Comparison of ENCODE assay signal across 23 mouse cellular contexts in the genomic region with DNA sequence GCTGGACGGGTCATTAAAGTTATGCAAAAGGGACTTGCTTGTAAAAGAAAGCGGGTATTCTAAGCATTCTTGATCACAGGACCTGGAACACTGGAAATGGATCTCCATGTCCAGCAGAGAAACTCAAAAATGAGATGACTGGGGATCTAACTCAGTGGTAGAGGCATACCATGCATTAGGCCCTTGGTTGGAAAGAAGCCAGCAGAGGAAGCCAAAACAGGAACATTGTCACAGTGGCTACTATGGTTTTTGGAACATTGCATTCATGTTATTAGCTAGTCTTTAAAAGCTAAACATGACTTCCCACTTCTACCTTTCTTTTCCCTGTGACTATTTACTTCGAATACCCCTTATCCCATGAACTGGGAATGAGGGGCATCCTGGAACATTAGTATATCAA. TPM values are rescaled to one million over a fixed set of nuclear protein-coding genes. Genes with fewer than 3 reads are reported as not detected.
DNase-seq lines count a peak whose midpoint lies in the region; ATAC-seq and TF ChIP-seq lines count a peak whose summit lies in the region.
"Had no signal": no experiment of that assay in that cellular context is flagged by ENCODE, and none has a peak within 500 bp of the region (broad histone marks: within the 10 kb centered on the region; RNA-seq: fewer than 3 reads in every experiment).

No protein-coding gene starts in this region.

- no peak overlapping the region for H3K27ac ChIP-seq in MEL (ENCODE audit: control insufficient read depth, low read depth, low read length)
- H3K27ac ChIP-seq in kidney, embryonic 15.5 days: no peak overlapping the region
- H3K27ac ChIP-seq: forebrain, embryonic 10.5 days; forebrain, embryonic 13.5 days; gastrocnemius, adult 2 months; heart, adult 2 months; heart, embryonic 10.5 days; hindbrain, embryonic 10.5 days; hindbrain, embryonic 13.5 days; intestine, embryonic 15.5 days had no signal

- peak; percentile 46 to 73; a peak in 2 of 4 replicates for ATAC-seq in hematopoietic stem cell, adult 5-6 weeks (replicated peaks in 1 of 2; ENCODE audit: insufficient read depth in 1 of 2, low FRiP score in 2 of 2, low TSS enrichment in 1 of 2, low read depth in 1 of 2, poor library complexity in 2 of 2, severe bottlenecking in 2 of 2)
- no peak for ATAC-seq in kidney, embryonic 15.5 days (replicated peaks; ENCODE audit: low FRiP score)
- ATAC-seq in granulocyte monocyte progenitor cell, adult 5-6 weeks (replicated peaks; ENCODE audit: poor library complexity, severe bottlenecking): no peak; the same call in 1 of the 2 replicates
- ATAC-seq: forebrain, embryonic 13.5 days; forebrain, embryonic 16.5 days; hindbrain, embryonic 16.5 days; intestine, embryonic 15.5 days had no signal

- no peaks in the 10 kb centered on the region for H3K4me1 ChIP-seq in MEL (ENCODE audit: control insufficient read depth in 1 of 2, insufficient read depth in 2 of 2, low read length in 2 of 2)
- H3K4me1 ChIP-seq in kidney, embryonic 15.5 days: no peaks in the 10 kb centered on the region
- H3K4me1 ChIP-seq: forebrain, embryonic 10.5 days; forebrain, embryonic 13.5 days; heart, embryonic 10.5 days; hindbrain, embryonic 10.5 days; hindbrain, embryonic 13.5 days; intestine, embryonic 15.5 days had no signal

- no peak overlapping the region for H3K4me2 ChIP-seq in kidney, embryonic 15.5 days
- H3K4me2 ChIP-seq: forebrain, embryonic 13.5 days; hindbrain, embryonic 13.5 days; intestine, embryonic 15.5 days had no signal

- TF ChIP-seq RAD21 in MEL (IDR thresholded peaks at IDR 0.05; ENCODE audit: low read depth, low read length): no peak

- H3K79me2 ChIP-seq in MEL (ENCODE audit: control insufficient read depth, insufficient read depth, low read length, poor library complexity): no peaks in the 10 kb centered on the region

- WGBS in kidney, embryonic 15.5 days: 91% methylated on average over 3 of the region's 3 CpGs

- H3K27me3 ChIP-seq in MEL (ENCODE audit: control insufficient read depth in 1 of 2, insufficient read depth in 2 of 2, low read length in 2 of 2): no peaks in the 10 kb centered on the region
- no peaks in the 10 kb centered on the region for H3K27me3 ChIP-seq in kidney, embryonic 15.5 days
- H3K27me3 ChIP-seq: CH12.LX; forebrain, embryonic 13.5 days; hindbrain, embryonic 13.5 days; intestine, embryonic 15.5 days had no signal

- TF ChIP-seq EP300 in MEL (IDR thresholded peaks at IDR 0.05; ENCODE audit: low read depth in 1 of 2, low read length in 2 of 2): no peak

- peak; percentile 55 for DNase-seq in MEL (ENCODE audit: low read depth, low spot score)
- DNase-seq in R1 (ENCODE audit: low read depth, low spot score): peak; percentile 41
- DNase-seq in gastrocnemius, adult 18-20 months (ENCODE audit: low spot score): no peak
- DNase-seq: adrenal gland, postnatal 10 days; cerebellum, adult 11 months; cerebellum, adult 8-10 months; cerebellum, postnatal 36 days; gastrocnemius, adult 2 months; gastrocnemius, postnatal 14 days; heart, adult 2 months had no signal

- H3K4me3 ChIP-seq in MEL (ENCODE audit: control insufficient read depth in 1 of 2, insufficient read depth in 1 of 2, low read depth in 2 of 2, low read length in 2 of 2): no peak overlapping the region
- no peak overlapping the region for H3K4me3 ChIP-seq in kidney, embryonic 15.5 days (replicated peaks)
- H3K4me3 ChIP-seq: forebrain, embryonic 10.5 days; forebrain, embryonic 13.5 days; gastrocnemius, adult 2 months; heart, adult 2 months; heart, embryonic 10.5 days; hindbrain, embryonic 10.5 days; hindbrain, embryonic 13.5 days; intestine, embryonic 15.5 days had no signal

- H3K9me3 ChIP-seq in MEL (replicated peaks; ENCODE audit: insufficient read depth, low read length): no peaks in the 10 kb centered on the region
- no peaks in the 10 kb centered on the region for H3K9me3 ChIP-seq in kidney, embryonic 15.5 days (replicated peaks)
- H3K9me3 ChIP-seq: forebrain, embryonic 10.5 days; forebrain, embryonic 13.5 days; G1E; heart, embryonic 10.5 days; hindbrain, embryonic 10.5 days; hindbrain, embryonic 13.5 days; intestine, embryonic 15.5 days had no signal

- no peak for TF ChIP-seq POLR2A in MEL (IDR thresholded peaks at IDR 0.05; ENCODE audit: control insufficient read depth in 1 of 2, insufficient read depth in 1 of 2, low read depth in 1 of 2, low read length in 2 of 2, poor library complexity in 1 of 2)

- TF ChIP-seq CTCF in MEL (IDR thresholded peaks at IDR 0.05 in 2 of 3, conservative IDR thresholded peaks at IDR 0.05 in 1 of 3; ENCODE audit: control insufficient read depth in 1 of 3, insufficient read depth in 1 of 3, low read depth in 2 of 3, low read length in 3 of 3, poor library complexity in 1 of 3, severe bottlenecking in 1 of 3): no peak

- H3K36me3 ChIP-seq in MEL (ENCODE audit: control insufficient read depth in 1 of 2, insufficient read depth in 2 of 2, low read length in 2 of 2): no peaks in the 10 kb centered on the region
- peaks cover 61% of the 10 kb centered on the region for H3K36me3 ChIP-seq in kidney, embryonic 15.5 days

- no peak overlapping the region for H3K9ac ChIP-seq in MEL (ENCODE audit: control insufficient read depth, low read depth, low read length, poor library complexity, severe bottlenecking)
- H3K9ac ChIP-seq in kidney, embryonic 15.5 days: no peak overlapping the region
- H3K9ac ChIP-seq: forebrain, embryonic 13.5 days; hindbrain, embryonic 13.5 days; intestine, embryonic 15.5 days had no signal

TF ChIP-seq in MEL, 35 proteins besides CTCF, POLR2A, EP300 and RAD21:
- TF ChIP-seq POLR2AphosphoS5 (IDR thresholded peaks at IDR 0.05; ENCODE audit: borderline replicate concordance, low read depth, low read length) (no peak), MEF2A (IDR thresholded peaks at IDR 0.05; ENCODE audit: extremely low read depth, insufficient replicate concordance, low read depth, low read length, poor library complexity, severe bottlenecking) (no peak), ZNF384 (IDR thresholded peaks at IDR 0.05; ENCODE audit: low read depth, low read length) (no peak), RCOR1 (IDR thresholded peaks at IDR 0.05; ENCODE audit: low read depth, low read length) (no peak), JUND (IDR thresholded peaks at IDR 0.05; ENCODE audit: low read depth, low read length) (no peak), HCFC1 (IDR thresholded peaks at IDR 0.05; ENCODE audit: low read depth, low read length) (no peak), ZC3H11A (IDR thresholded peaks at IDR 0.05; ENCODE audit: low read depth, low read length) (no peak), GATA1 (IDR thresholded peaks at IDR 0.05; ENCODE audit: low read depth, low read length) (no peak), TCF12 (IDR thresholded peaks at IDR 0.05; ENCODE audit: low read depth, low read length) (no peak)

RNA-seq across cellular contexts. Expression of gene Riox2, which starts 27.6 kb away (rescaled TPM):
- total RNA-seq in MEL (2012; rRNA removed): 24.1 and 25.8 TPM in 2 replicates
- polyA plus RNA-seq in MEL (2012; ENCODE audit: insufficient read depth in 1 of 2, insufficient read length in 2 of 2, low read depth in 1 of 2, low replicate concordance in 2 of 2, missing spikeins in 1 of 2): 10 to 100 TPM in 1 of 2 experiments, not detected in 1; 23.4 TPM
- 77.5 and 84.5 TPM in 2 replicates for total RNA-seq in hematopoietic stem cell, adult 5-6 weeks (2017)
- 36.9 and 39.4 TPM in 2 replicates for polyA plus RNA-seq in kidney, embryonic 15.5 days (2015; fragmentation: Nextera tagmentation; extraction: Ambion mirVana)
- 10 to 100 TPM; 10.9 to 12.6 TPM for total RNA-seq in gastrocnemius, adult 18-20 months (2021)
- 48.5 and 60.6 TPM in 2 replicates for total RNA-seq in granulocyte monocyte progenitor cell, adult 5-6 weeks (2014; fragmentation: Nextera tagmentation)
- 51.6 and 59.5 TPM in 2 replicates for total RNA-seq in granulocyte monocyte progenitor cell, adult 5-6 weeks (2017)

Comparison
In these comparisons a context has a peak if more than half of its experiments do, and no peak if none do; other contexts are left out.
1. ATAC-seq: peak in hematopoietic stem cell, adult 5-6 weeks (2 of 2); none in kidney, embryonic 15.5 days (single experiment) and granulocyte monocyte progenitor cell, adult 5-6 weeks (single experiment).